Mouse (Mus musculus) granulocyte monocyte progenitor cell, adult 5-6 weeks (primary cell): Measurements from ENCODE around the gene Cdk19. TPM values are rescaled to one million over a fixed set of nuclear protein-coding genes. Genes with fewer than 3 reads are reported as not detected.
A peak's percentile ranks its signal among the peaks of the same experiment; 100 is the strongest.
"Not testable (repeated sequence)": the region's sequence is repeated elsewhere in the genome, so short reads cannot be mapped to it uniquely, and the experiment has no call there.

Experiments used
- ATAC-seq: replicated peaks from 2 replicates; pipeline ENCODE4 v1.8.0; 2016; ENCODE audit warnings: mild to moderate bottlenecking, moderate TSS enrichment, inconsistent platforms; ENCODE audit not compliant: poor library complexity, severe bottlenecking
- total RNA-seq, 2 experiments: library from RNA; stranded (forward) in 1 of 2; stranded (reverse) in 1 of 2; fragments of 200-712, 200-1000 nt in 1 of 2; fragments of >200 nt in 1 of 2; fragmentation: Nextera tagmentation in 1 of 2; gene quantifications; 2 replicates each; pipeline ENCODE4 v1.2.3; 2014 to 2017

Cdk19 gene
- total RNA-seq, 2 experiments from 2014 or later = 36.0 to 51.7 TPM

DNA sequence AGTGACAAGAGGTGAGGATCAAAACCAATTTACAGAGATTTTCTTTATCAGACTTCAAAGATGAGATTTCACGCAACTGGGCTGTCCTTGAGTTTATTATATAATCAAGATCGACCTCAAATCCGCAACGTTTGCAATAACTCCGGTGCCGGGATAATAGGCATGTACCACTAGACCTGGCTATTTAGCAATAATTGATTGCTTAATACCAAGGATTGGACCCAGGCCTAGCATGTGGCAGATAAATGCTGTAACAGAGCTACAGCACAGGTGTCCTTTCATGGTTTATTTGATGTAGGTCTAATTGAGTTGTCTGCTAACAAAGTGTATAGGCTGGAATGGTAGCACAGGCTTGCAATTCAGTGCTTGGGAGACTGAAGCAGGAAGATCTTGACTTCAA lies 172.8 kb downstream of the Cdk19 start:
- 0 out of 2 replicates have a peak, but pooled peaks have one; percentile 18 for ATAC-seq

DNA sequence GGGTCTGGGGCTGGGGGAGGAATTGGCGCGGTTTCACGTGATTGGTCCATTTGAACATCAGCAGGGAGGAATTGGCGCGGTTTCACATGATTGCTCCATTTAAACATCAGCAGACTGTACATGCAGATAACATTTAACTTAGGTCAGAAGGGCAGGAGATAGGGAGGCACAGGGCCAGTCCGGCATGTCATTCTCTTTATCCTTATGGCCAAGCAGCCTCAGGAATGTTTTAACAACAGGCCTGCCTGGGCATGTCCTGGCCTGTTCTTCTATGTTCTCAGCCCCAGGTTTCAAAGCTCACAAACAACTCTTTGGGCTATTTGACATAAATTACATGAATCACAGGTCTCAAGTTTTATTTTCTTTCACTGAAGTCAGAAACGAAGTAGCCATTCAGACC lies 173.6 kb downstream of the Cdk19 start:
- ATAC-seq = not testable (repeated sequence)

DNA sequence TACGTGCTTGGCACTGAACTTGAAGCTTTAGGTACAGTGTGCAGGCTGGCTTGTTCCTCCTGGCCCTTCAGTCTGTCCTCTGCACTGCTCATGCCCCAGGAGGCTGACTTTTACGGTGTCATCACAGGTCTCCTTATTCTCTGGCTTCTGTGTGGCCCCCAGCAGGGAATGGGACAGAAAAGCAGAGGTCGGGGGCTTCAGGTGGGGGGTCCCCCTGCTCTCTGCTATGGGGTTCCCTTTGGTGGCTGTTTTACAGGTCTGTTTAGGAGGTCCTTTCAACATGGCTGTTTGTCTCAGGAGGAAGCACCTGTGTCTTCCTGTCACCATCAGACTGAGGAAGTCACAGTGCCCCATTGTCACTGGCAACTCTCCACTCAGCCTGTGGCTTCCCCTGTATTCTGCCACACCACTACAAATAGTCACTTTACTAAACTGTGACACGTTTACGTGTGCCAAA lies 175.9 kb downstream of the Cdk19 start:
- ATAC-seq = peak; percentile 83

DNA sequence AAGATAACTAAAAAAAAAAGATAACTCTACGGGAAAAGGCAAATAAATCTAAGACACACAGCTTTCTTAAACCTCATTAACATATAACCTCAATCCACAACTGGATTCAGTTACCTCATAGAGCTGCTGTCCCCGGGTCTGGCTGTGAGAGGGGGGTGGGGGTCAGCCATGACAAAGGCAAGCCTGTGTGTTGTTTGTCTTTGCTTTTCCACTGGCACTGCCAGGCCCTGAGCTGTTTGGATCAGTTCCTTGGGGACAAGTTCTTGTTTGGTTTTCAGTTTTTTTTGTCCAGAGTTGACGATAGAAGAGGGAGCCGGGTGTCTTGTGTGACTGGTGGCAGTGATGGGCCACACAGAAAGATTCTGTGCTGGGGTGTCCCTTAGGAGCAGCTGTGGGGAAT lies 177.1 kb downstream of the Cdk19 start:
- 0 out of 2 replicates have a peak, but pooled peaks have one; percentile 18 for ATAC-seq

DNA sequence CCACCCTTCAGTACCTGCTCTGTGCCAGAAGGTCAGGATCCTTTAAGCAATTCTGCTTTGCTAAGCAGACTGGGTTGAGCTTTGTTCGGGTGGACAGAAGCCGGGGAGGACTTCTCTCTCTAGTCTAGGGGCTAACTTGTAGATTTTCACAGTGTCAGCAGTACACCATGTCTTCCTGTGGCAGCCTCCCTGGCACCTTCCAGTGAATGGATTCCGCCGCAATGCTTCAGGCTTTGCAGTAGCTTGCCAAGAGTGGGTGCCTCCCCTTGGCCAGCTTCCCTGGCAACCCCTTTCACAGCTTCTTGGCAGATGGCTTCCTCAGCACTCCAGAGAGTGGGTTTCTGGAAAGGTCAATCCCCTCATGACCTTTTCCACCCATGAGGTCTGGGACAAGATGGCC lies 180.2 kb downstream of the Cdk19 start:
- no peak for ATAC-seq

DNA sequence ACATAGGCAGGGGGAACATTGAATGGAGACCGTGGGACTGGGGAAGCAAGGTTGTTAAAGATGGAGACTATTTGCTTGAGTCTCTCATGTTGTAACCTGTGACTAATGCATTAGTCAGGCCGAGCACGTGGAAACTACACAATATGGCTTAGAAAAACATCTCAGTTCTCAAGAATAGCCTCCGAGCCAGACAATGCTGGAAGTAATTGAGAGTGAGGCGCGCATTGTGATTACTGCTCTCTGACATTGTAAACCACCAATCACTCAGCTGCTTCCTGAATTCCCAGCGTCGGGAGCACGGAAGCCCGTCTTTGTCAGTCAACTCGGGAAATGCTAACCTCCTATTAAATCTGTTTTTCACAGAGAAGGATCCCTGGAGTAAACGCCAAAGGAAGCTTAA lies 182.2 kb downstream of the Cdk19 start:
- ATAC-seq = no peak

DNA sequence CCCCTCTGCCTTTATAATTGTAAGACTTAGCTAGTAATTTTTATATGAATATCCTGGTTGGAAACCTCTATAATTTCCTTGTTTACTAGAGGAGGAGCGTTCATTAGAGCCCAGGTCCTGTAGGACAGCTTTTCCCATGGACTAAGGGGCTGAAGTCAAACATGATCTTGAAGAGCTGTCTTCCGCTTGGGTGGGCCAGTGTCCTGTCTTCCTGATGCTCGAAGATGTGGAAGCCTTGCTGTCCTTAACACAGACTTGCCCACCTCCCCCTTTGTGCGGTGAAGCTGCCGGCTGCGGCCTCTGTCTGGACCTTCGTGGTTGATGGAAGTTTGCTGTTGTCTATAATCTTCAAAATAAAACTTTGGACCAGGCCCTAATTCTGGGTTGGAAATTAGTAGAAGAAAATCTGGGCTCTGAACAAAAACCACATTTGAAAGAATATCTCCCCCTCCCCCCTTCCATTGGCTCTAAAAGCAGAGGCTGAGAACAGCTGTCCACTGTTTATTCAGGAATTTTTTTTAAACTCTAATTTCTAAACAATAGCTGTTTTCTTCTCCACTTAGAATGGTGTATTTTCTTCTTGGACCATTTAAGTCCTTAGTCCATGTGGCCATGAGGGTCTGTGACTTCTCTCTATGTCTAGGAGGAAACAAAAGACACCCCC lies 184.1 kb downstream of the Cdk19 start:
- ATAC-seq = no peak

DNA sequence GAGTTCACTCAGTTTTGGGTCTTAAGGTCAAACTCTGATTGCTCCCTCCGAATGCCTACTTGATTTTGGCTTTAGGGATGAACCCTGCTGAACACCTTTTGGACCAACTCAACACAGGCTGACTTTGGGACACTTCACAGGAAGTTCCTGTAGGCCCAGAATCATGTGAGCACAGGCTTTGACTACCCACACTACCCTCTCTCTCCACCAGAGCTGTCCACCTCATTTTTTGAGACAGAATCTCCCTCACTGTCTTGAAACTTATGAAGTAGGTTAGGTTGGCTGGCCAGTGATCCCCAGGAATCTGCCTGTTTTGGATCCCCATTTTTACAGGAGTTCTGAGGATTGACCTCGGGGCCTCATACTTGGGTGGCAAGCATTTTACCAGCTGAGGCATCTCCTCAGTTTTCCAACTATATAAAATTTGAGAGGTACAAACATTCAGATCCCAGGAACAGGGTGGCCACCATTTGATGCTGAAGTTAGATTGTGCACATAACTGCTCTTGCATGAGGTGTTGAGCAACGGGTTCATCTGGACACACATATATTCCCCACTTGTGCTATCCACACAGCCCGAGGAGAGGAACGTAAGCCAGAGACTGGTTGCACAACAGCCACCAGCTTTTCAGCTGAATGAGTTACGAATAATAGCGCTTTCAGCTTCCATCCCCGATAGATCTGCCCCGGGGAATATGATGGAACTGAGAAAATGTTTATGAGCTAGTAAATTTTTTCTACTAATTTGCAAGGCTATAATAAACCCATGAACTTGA lies 184.9 kb downstream of the Cdk19 start:
- ATAC-seq = peak; percentile 55

DNA sequence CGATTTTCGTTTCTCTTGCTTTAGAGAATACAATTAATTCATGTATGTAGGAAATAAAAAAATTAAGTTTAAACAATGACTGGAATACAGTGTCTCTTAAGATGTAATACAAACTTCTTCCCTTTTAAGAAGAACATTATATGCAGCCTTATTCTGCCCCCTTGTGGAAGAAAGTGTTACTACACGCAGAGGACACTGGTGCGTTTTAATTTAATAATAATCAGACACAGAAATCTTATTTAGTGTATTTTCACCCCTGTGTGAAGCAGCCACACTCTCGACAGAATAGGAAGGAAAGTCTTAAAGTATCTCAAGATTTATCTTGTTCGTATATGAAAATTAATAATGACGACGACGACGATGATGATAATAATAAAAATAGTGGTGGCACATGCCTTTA lies 185.6 kb downstream of the Cdk19 start:
- no peak for ATAC-seq

DNA sequence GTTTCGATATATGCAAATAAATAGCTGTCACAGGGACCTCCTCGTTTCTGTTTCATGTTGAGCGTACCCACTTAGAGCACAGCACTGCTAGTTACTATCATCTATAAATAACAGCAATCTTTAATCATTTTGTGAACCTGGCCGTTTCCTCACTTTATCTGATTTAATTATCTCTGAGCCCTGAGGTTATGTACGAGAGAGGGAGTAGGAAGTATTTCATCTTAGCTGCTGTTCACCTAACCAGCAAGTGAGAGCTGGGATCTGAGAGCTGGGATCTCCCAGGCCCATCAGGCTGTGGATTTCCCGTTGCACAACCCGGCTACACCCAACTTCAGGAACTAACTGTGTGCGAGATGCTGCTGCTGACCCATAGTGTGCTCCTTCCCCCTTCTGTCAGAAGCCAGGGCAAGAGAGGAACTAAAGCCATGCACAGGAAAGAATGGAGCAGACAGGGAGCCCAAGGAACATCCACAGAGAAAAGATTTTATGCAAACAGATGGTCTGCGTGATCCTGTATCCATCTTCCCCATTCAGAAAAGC lies 186.3 kb downstream of the Cdk19 start:
- ATAC-seq = peak; percentile 70

DNA sequence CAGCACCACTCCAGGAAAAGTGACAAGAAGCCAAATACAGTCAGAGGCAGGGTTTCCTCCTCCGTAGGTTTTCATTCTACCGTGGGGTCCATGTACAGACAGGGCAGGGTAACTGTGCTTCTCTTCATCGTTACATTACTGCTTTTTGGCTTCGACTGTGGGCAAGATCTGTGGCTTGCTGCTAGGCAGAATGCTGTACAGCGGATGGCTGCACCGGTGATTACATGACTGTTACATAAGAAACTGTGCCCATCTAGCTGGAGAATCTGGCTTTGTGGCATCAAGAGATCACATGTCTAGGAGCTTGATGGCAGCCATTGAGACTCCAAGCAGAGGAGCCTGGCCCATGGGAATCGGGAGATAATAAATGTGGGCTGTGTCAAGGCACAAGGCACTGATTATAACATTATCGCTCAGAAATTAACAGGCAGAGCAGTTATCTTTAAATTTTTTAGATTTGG lies 187.0 kb downstream of the Cdk19 start:
- ATAC-seq = peak; percentile 35

DNA sequence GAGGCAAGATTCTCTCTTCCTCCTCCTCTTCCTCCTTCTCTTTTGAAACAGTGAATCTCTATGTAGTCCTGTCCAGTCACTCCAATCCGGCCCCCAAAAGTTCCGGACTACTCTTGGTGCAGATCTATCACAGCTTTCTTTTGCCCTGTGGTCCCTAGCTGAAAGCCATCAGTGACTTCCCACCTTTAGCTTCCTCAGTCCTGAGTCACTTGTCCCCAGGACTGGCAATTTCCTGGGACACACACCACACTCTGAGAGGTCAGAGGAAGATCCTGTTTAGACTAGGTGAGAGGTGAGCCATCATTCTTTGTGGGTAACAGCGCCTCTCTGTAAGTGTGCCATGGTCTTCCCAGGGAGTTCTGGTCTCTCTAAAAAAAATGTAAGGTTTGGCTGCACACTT lies 187.6 kb downstream of the Cdk19 start:
- ATAC-seq = no peak

DNA sequence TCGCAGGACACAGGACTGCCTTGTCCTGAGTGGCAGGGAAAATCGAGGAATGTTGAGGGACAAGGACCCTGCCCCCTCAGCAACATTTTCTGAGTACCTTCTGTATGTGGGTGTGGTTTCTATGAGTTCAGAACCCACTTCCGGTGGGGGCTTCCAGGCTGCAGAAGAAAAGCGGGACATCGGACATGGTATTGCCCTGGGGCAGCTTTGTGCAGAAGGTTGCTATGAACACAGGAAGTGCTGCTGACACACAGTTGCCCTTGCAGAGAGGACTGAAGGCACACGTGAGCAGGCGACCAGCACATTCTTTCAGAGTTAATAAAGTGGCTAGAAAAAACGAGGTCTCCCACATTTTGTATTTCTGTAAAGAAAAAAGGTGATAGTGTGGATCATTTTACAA lies 188.2 kb downstream of the Cdk19 start:
- peak; percentile 36 for ATAC-seq

DNA sequence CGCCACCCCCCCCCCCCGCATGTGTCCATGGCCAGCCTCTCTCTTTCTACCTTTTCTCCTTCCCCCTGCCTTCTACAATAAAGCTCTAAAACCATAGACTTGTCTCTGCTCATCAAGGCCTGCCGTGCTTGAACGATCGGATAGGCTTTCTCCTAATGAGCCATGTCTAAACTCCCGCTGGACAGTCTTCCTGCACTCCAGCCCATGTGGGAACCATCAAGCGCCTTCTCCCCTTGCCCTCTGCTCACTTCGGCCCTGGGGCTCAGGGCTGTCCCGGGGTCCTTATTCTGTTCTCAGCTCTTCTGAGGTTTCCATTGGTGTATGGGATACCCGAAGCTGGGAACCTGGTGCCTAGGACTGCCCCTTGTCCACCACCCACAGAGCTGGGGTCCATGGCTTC lies 189.3 kb downstream of the Cdk19 start:
- ATAC-seq = no peak

DNA sequence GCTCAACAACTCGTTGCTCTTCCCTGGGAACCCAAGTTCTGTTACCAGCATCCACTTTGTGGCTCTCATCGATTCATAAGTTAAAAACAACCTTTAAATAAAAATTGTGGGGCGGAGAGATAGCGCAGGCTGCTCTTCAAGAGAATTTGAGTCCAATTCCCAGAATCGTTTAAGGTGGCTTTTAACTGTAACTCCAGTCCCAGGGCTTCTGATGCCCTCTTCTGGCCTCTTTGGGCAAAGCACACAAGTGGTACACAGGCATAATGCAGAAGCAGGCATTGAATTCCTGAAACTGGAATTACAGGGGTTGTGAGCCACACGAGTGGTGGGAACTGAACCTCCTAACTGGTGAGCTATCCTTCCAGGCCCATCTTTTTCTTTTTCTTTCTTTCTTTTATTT lies 190.3 kb downstream of the Cdk19 start:
- ATAC-seq = peak; percentile 30

DNA sequence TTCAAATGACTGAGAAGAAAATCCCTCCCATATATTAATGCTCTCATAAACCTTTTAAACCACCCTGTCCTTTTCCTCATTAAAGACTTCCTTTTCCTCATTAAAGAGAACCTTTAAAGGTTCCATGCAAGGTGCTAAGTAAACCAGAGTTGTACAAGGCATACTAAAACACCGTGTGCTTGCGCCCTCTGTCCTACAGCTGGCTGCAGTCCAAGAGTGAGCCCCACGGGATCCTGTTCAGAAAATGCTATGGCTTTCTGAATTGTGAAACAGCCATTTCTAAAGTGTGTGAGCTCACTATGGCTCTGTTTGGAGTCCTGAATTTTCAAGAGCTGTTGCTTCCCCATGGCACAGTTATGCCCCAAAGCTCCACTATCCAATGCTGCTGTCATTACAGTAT lies 191.3 kb downstream of the Cdk19 start:
- ATAC-seq = no peak

DNA sequence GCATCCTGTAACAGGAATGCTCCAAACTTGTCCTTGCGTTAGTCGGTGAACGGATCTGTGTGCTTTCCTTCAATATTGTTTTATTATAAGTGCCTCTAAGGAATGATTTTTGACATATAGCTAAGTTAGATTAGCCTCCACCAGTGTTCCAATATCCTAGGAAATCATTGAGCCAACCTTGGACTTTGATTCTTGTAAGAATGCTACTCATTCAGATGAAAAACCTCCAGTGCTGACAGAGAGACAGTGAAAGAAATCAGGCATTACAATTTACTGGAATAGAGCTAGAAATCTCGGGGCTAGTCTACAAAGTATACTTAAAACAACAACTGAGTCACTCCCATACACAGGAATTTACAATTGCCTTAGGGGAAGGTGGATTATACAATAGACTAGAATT lies 193.2 kb downstream of the Cdk19 start:
- ATAC-seq = not testable (repeated sequence)
